Mouse (Mus musculus): Measurements from ENCODE around the gene Stpg4. TPM values are rescaled to one million over a fixed set of nuclear protein-coding genes. Genes with fewer than 3 reads are reported as not detected.

Gene Stpg4
- polyA plus RNA-seq, 1 experiment from 2014 or later: not detected

- Histone ChIP-seq H3K27me3 (peaks cover 22% of the 10 kb centered on the region; the same call in 1 of the 2 replicates), H3K9me3 (replicated peaks) (no peaks in the 10 kb centered on the region), H3K4me3 (replicated peaks) (no peak overlapping the region), H3K4me2 (no peak overlapping the region), H3K27ac (replicated peaks) (no peak overlapping the region), H3K9ac (no peak overlapping the region), H3K36me3 (replicated peaks) (no peaks in the 10 kb centered on the region), H3K4me1 (replicated peaks) (peaks cover 21% of the 10 kb centered on the region)
- no peak for ATAC-seq (ENCODE audit: insufficient read depth)
- WGBS (ENCODE audit: insufficient replicate concordance): 36% methylated on average over 17 of the region's 17 CpGs
These were observed 33.3 kb upstream of the Stpg4 start for GRCm38 (mm10) chr17:87460669-87461498.

- peak overlapping the region; percentile 38; the same call in 1 of the 2 replicates for H3K27ac ChIP-seq (replicated peaks)
- WGBS (ENCODE audit: insufficient replicate concordance): 15% methylated on average over 14 of the region's 14 CpGs
- H3K4me1 ChIP-seq (replicated peaks): peaks cover 21% of the 10 kb centered on the region
- H3K4me2 ChIP-seq: peak overlapping the region; percentile 49
- H3K36me3 ChIP-seq (replicated peaks): no peaks in the 10 kb centered on the region
- H3K27me3 ChIP-seq: peaks cover 22% of the 10 kb centered on the region; the same call in 1 of the 2 replicates
- H3K9me3 ChIP-seq (replicated peaks): no peaks in the 10 kb centered on the region
- H3K4me3 ChIP-seq (replicated peaks): 0 out of 2 replicates have a peak overlapping the region, but pooled peaks have one; percentile 0
- no peak overlapping the region for H3K9ac ChIP-seq
- ATAC-seq (ENCODE audit: insufficient read depth): peak; percentile 29
These were observed 32.5 kb upstream of the Stpg4 start for GRCm38 (mm10) chr17:87459750-87460668.

- no peaks in the 10 kb centered on the region for H3K9me3 ChIP-seq (replicated peaks)
- H3K4me3 ChIP-seq (replicated peaks): 0 out of 2 replicates have a peak overlapping the region, but pooled peaks have one; percentile 0
- H3K27ac ChIP-seq (replicated peaks): peak overlapping the region; percentile 38
- H3K9ac ChIP-seq: no peak overlapping the region
- peak overlapping the region; percentile 49 for H3K4me2 ChIP-seq
- H3K36me3 ChIP-seq (replicated peaks): no peaks in the 10 kb centered on the region
- WGBS (ENCODE audit: insufficient replicate concordance): 4% methylated on average over 14 of the region's 17 CpGs
- peaks cover 21% of the 10 kb centered on the region for H3K4me1 ChIP-seq (replicated peaks)
- peak; percentile 70 for ATAC-seq (ENCODE audit: insufficient read depth)
- peaks cover 22% of the 10 kb centered on the region; the same call in 1 of the 2 replicates for H3K27me3 ChIP-seq
These were observed 31.6 kb upstream of the Stpg4 start for GRCm38 (mm10) chr17:87458911-87459749.

GRCm38 (mm10) chr17:87457961-87458360, 30.4 kb upstream of the Stpg4 start:
- Histone ChIP-seq H3K27me3 (peaks cover 22% of the 10 kb centered on the region; the same call in 1 of the 2 replicates), H3K9me3 (replicated peaks) (no peaks in the 10 kb centered on the region), H3K36me3 (replicated peaks) (no peaks in the 10 kb centered on the region), H3K27ac (replicated peaks) (no peak overlapping the region), H3K9ac (no peak overlapping the region), H3K4me2 (no peak overlapping the region), H3K4me1 (replicated peaks) (peaks cover 21% of the 10 kb centered on the region), H3K4me3 (replicated peaks) (no peak overlapping the region)
- ATAC-seq (ENCODE audit: insufficient read depth): no peak
- WGBS (ENCODE audit: insufficient replicate concordance): 71% methylated on average over 7 of the region's 7 CpGs

- 76% methylated on average over 3 of the region's 3 CpGs for WGBS (ENCODE audit: insufficient replicate concordance)
- Histone ChIP-seq H3K27me3 (peaks cover 6% of the 10 kb centered on the region; the same call in 1 of the 2 replicates), H3K9ac (no peak overlapping the region), H3K4me3 (replicated peaks) (no peak overlapping the region), H3K4me1 (replicated peaks) (peaks cover 8% of the 10 kb centered on the region), H3K27ac (replicated peaks) (no peak overlapping the region), H3K9me3 (replicated peaks) (no peaks in the 10 kb centered on the region), H3K4me2 (no peak overlapping the region), H3K36me3 (replicated peaks) (no peaks in the 10 kb centered on the region)
- no peak for ATAC-seq (ENCODE audit: insufficient read depth)
These were observed 26.6 kb upstream of the Stpg4 start for GRCm38 (mm10) chr17:87454121-87454520.

GRCm38 (mm10) chr17:87453336-87453735, 25.8 kb upstream of the Stpg4 start:
- Histone ChIP-seq H3K4me2 (no peak overlapping the region), H3K9me3 (replicated peaks) (no peaks in the 10 kb centered on the region), H3K27me3 (peaks cover 6% of the 10 kb centered on the region; the same call in 1 of the 2 replicates), H3K4me1 (replicated peaks) (peaks cover 11% of the 10 kb centered on the region), H3K9ac (no peak overlapping the region), H3K36me3 (replicated peaks) (no peaks in the 10 kb centered on the region), H3K27ac (replicated peaks) (no peak overlapping the region), H3K4me3 (replicated peaks) (no peak overlapping the region)
- no peak for ATAC-seq (ENCODE audit: insufficient read depth)
- WGBS (ENCODE audit: insufficient replicate concordance): 68% methylated on average over 7 of the region's 7 CpGs

- 14% methylated on average over 8 of the region's 8 CpGs for WGBS (ENCODE audit: insufficient replicate concordance)
- no peak for ATAC-seq (ENCODE audit: insufficient read depth)
These were observed 21.3 kb upstream of the Stpg4 start for GRCm38 (mm10) chr17:87448881-87449280.

GRCm38 (mm10) chr17:87448339-87448738, 20.8 kb upstream of the Stpg4 start:
- no peak for ATAC-seq (ENCODE audit: insufficient read depth)
- no peak overlapping the region for H3K9ac ChIP-seq
- no peak overlapping the region for H3K4me3 ChIP-seq (replicated peaks)
- H3K27ac ChIP-seq (replicated peaks): no peak overlapping the region
- 70% methylated on average over 9 of the region's 9 CpGs for WGBS (ENCODE audit: insufficient replicate concordance)
- H3K9me3 ChIP-seq (replicated peaks): no peaks in the 10 kb centered on the region
- peaks cover 40% of the 10 kb centered on the region for H3K4me1 ChIP-seq (replicated peaks)
- H3K4me2 ChIP-seq: no peak overlapping the region
- peaks cover 6% of the 10 kb centered on the region; the same call in 1 of the 2 replicates for H3K27me3 ChIP-seq
- H3K36me3 ChIP-seq (replicated peaks): no peaks in the 10 kb centered on the region

More at GRCm38 (mm10) chr17:87448881-87449280, 21.3 kb upstream of the Stpg4 start:
- Histone ChIP-seq H3K9me3 (replicated peaks) (no peaks in the 10 kb centered on the region), H3K4me2 (peak overlapping the region; percentile 35), H3K4me3 (replicated peaks) (no peak overlapping the region), H3K36me3 (replicated peaks) (no peaks in the 10 kb centered on the region), H3K9ac (no peak overlapping the region), H3K27me3 (peaks cover 6% of the 10 kb centered on the region; the same call in 1 of the 2 replicates), H3K27ac (replicated peaks) (no peak overlapping the region), H3K4me1 (replicated peaks) (peaks cover 35% of the 10 kb centered on the region)

GRCm38 (mm10) chr17:87447612-87448200, 20.2 kb upstream of the Stpg4 start:
- Histone ChIP-seq H3K36me3 (replicated peaks) (no peaks in the 10 kb centered on the region), H3K27me3 (peaks cover 6% of the 10 kb centered on the region; the same call in 1 of the 2 replicates), H3K4me1 (replicated peaks) (peaks cover 46% of the 10 kb centered on the region), H3K9me3 (replicated peaks) (no peaks in the 10 kb centered on the region), H3K27ac (replicated peaks) (peak overlapping the region; percentile 97), H3K9ac (peak overlapping the region; percentile 99), H3K4me3 (replicated peaks) (peak overlapping the region; percentile 97), H3K4me2 (peak overlapping the region; percentile 86)
- 44% methylated on average over 12 of the region's 12 CpGs for WGBS (ENCODE audit: insufficient replicate concordance)
- ATAC-seq (ENCODE audit: insufficient read depth): no peak

All from liver, embryonic 15.5 days (tissue).